Mouse (Mus musculus): ENCODE measurements at regions not wholly inside any gene's neighbourhood (a gene's known extent, or its start where the extent isn't known, plus 50 kb on each side); places are given as distances from the start of the nearest gene placed in this dataset.
A peak's percentile ranks its signal among the peaks of the same experiment; 100 is the strongest.

GRCm38 (mm10) chr13:28790381-28790780 is 163.1 kb downstream of the Sox4 start:
- 38% methylated on average over 4 of the region's 4 CpGs for WGBS

GRCm38 (mm10) chr13:28787331-28787643 is 166.2 kb downstream of the Sox4 start:
- Histone ChIP-seq H3K27me3 (no peaks in the 10 kb centered on the region), H3K4me2 (no peak overlapping the region), H3K4me3 (no peak overlapping the region), H3K9me3 (no peaks in the 10 kb centered on the region), H3K36me3 (no peaks in the 10 kb centered on the region), H3K9ac (no peak overlapping the region), H3K4me1 (replicated peaks) (peaks cover 28% of the 10 kb centered on the region), H3K27ac (replicated peaks) (peak overlapping the region; percentile 47; the same call in 1 of the 2 replicates)
- WGBS = 32% methylated on average over 3 of the region's 3 CpGs
- no peak for ATAC-seq (ENCODE audit: low FRiP score, low read depth)

More at GRCm38 (mm10) chr13:28790381-28790780, 163.1 kb downstream of the Sox4 start:
- Histone ChIP-seq H3K4me3 (no peak overlapping the region), H3K27me3 (no peaks in the 10 kb centered on the region), H3K9me3 (no peaks in the 10 kb centered on the region), H3K27ac (replicated peaks) (no peak overlapping the region), H3K36me3 (no peaks in the 10 kb centered on the region), H3K4me1 (replicated peaks) (peaks cover 47% of the 10 kb centered on the region), H3K9ac (no peak overlapping the region), H3K4me2 (no peak overlapping the region)
- ATAC-seq (ENCODE audit: low FRiP score, low read depth) = no peak

GRCm38 (mm10) chr13:28786629-28787330 is 166.7 kb downstream of the Sox4 start:
- 23% methylated on average over 9 of the region's 9 CpGs for WGBS
- no peaks in the 10 kb centered on the region for H3K27me3 ChIP-seq
- no peak overlapping the region for H3K4me2 ChIP-seq
- H3K9me3 ChIP-seq = no peaks in the 10 kb centered on the region
- no peaks in the 10 kb centered on the region for H3K36me3 ChIP-seq
- peak; percentile 72 for ATAC-seq (ENCODE audit: low FRiP score, low read depth)
- no peak overlapping the region for H3K4me3 ChIP-seq
- peak overlapping the region; percentile 47; the same call in 1 of the 2 replicates for H3K27ac ChIP-seq (replicated peaks)
- H3K4me1 ChIP-seq (replicated peaks) = peaks cover 32% of the 10 kb centered on the region
- no peak overlapping the region for H3K9ac ChIP-seq

- WGBS = 18% methylated on average over 10 of the region's 10 CpGs
- H3K4me2 ChIP-seq = no peak overlapping the region
- H3K4me3 ChIP-seq = no peak overlapping the region
- ATAC-seq (ENCODE audit: low FRiP score, low read depth) = 0 out of 2 replicates have a peak, but pooled peaks have one; percentile 14
- H3K9me3 ChIP-seq = no peaks in the 10 kb centered on the region
- no peaks in the 10 kb centered on the region for H3K36me3 ChIP-seq
- H3K9ac ChIP-seq = no peak overlapping the region
- no peaks in the 10 kb centered on the region for H3K27me3 ChIP-seq
- peak overlapping the region; percentile 67 for H3K27ac ChIP-seq (replicated peaks)
- H3K4me1 ChIP-seq (replicated peaks) = peaks cover 35% of the 10 kb centered on the region
Observed at GRCm38 (mm10) chr13:28782497-28783246, 170.8 kb downstream of the Sox4 start.

GRCm38 (mm10) chr13:28782081-28782480 is 171.4 kb downstream of the Sox4 start:
- H3K27ac ChIP-seq (replicated peaks) = peak overlapping the region; percentile 67
- no peak overlapping the region for H3K9ac ChIP-seq
- H3K27me3 ChIP-seq = no peaks in the 10 kb centered on the region
- WGBS = 11% methylated on average over 5 of the region's 5 CpGs
- H3K4me1 ChIP-seq (replicated peaks) = peaks cover 30% of the 10 kb centered on the region
- peak; percentile 33; the same call in 1 of the 2 replicates for ATAC-seq (ENCODE audit: low FRiP score, low read depth)
- no peaks in the 10 kb centered on the region for H3K36me3 ChIP-seq
- no peak overlapping the region for H3K4me2 ChIP-seq
- no peak overlapping the region for H3K4me3 ChIP-seq
- H3K9me3 ChIP-seq = no peaks in the 10 kb centered on the region

GRCm38 (mm10) chr13:28781660-28782059 is 171.9 kb downstream of the Sox4 start:
- Histone ChIP-seq H3K4me2 (no peak overlapping the region), H3K4me3 (no peak overlapping the region), H3K9me3 (no peaks in the 10 kb centered on the region), H3K27ac (replicated peaks) (peak overlapping the region; percentile 67), H3K27me3 (no peaks in the 10 kb centered on the region), H3K9ac (no peak overlapping the region), H3K4me1 (replicated peaks) (peaks cover 25% of the 10 kb centered on the region), H3K36me3 (no peaks in the 10 kb centered on the region)
- 12% methylated on average over 5 of the region's 5 CpGs for WGBS
- ATAC-seq (ENCODE audit: low FRiP score, low read depth) = peak; percentile 50; the same call in 1 of the 2 replicates

- Histone ChIP-seq H3K4me2 (no peak overlapping the region), H3K36me3 (no peaks in the 10 kb centered on the region), H3K27me3 (no peaks in the 10 kb centered on the region), H3K4me3 (no peak overlapping the region), H3K27ac (replicated peaks) (no peak overlapping the region), H3K9me3 (no peaks in the 10 kb centered on the region), H3K4me1 (replicated peaks) (peaks cover 25% of the 10 kb centered on the region), H3K9ac (no peak overlapping the region)
- WGBS = 54% methylated on average over 5 of the region's 5 CpGs
- ATAC-seq (ENCODE audit: low FRiP score, low read depth) = no peak
Observed at GRCm38 (mm10) chr13:28780462-28780861, 173.1 kb downstream of the Sox4 start.

GRCm38 (mm10) chr13:28775142-28775815 is 178.2 kb downstream of the Sox4 start:
- peak overlapping the region; percentile 76 for H3K27ac ChIP-seq (replicated peaks)
- H3K27me3 ChIP-seq = no peaks in the 10 kb centered on the region
- H3K4me2 ChIP-seq = no peak overlapping the region
- H3K9me3 ChIP-seq = no peaks in the 10 kb centered on the region
- WGBS = 41% methylated on average over 7 of the region's 7 CpGs
- H3K4me3 ChIP-seq = no peak overlapping the region
- no peak overlapping the region for H3K9ac ChIP-seq
- peaks cover 29% of the 10 kb centered on the region for H3K4me1 ChIP-seq (replicated peaks)
- no peaks in the 10 kb centered on the region for H3K36me3 ChIP-seq
- ATAC-seq (ENCODE audit: low FRiP score, low read depth) = no peak

GRCm38 (mm10) chr13:28774649-28775048 is 178.9 kb downstream of the Sox4 start:
- no peaks in the 10 kb centered on the region for H3K27me3 ChIP-seq
- H3K9ac ChIP-seq = no peak overlapping the region
- no peaks in the 10 kb centered on the region for H3K36me3 ChIP-seq
- H3K4me3 ChIP-seq = no peak overlapping the region
- H3K9me3 ChIP-seq = no peaks in the 10 kb centered on the region
- 38% methylated on average over 7 of the region's 7 CpGs for WGBS
- peak; percentile 65; the same call in 1 of the 2 replicates for ATAC-seq (ENCODE audit: low FRiP score, low read depth)
- no peak overlapping the region for H3K4me2 ChIP-seq
- peaks cover 34% of the 10 kb centered on the region for H3K4me1 ChIP-seq (replicated peaks)
- H3K27ac ChIP-seq (replicated peaks) = peak overlapping the region; percentile 76

GRCm38 (mm10) chr13:28773466-28773865 is 180.0 kb downstream of the Sox4 start:
- no peak for ATAC-seq (ENCODE audit: low FRiP score, low read depth)
- Histone ChIP-seq H3K27ac (replicated peaks) (no peak overlapping the region), H3K27me3 (no peaks in the 10 kb centered on the region), H3K9ac (no peak overlapping the region), H3K4me2 (no peak overlapping the region), H3K4me3 (no peak overlapping the region), H3K9me3 (no peaks in the 10 kb centered on the region), H3K36me3 (no peaks in the 10 kb centered on the region), H3K4me1 (replicated peaks) (peaks cover 46% of the 10 kb centered on the region)
- 89% methylated on average over 2 of the region's 2 CpGs for WGBS

- Histone ChIP-seq H3K27me3 (no peaks in the 10 kb centered on the region), H3K4me1 (replicated peaks) (peaks cover 48% of the 10 kb centered on the region), H3K4me3 (no peak overlapping the region), H3K9ac (no peak overlapping the region), H3K9me3 (no peaks in the 10 kb centered on the region), H3K36me3 (no peaks in the 10 kb centered on the region), H3K27ac (replicated peaks) (peak overlapping the region; percentile 60), H3K4me2 (no peak overlapping the region)
- 25% methylated on average over 13 of the region's 13 CpGs for WGBS
- ATAC-seq (ENCODE audit: low FRiP score, low read depth) = no peak
Observed at GRCm38 (mm10) chr13:28770531-28770930, 183.0 kb downstream of the Sox4 start.

GRCm38 (mm10) chr13:28770018-28770417 is 183.5 kb downstream of the Sox4 start:
- H3K4me2 ChIP-seq = no peak overlapping the region
- no peak for ATAC-seq (ENCODE audit: low FRiP score, low read depth)
- no peak overlapping the region for H3K4me3 ChIP-seq
- H3K27me3 ChIP-seq = no peaks in the 10 kb centered on the region
- H3K9me3 ChIP-seq = no peaks in the 10 kb centered on the region
- H3K27ac ChIP-seq (replicated peaks) = peak overlapping the region; percentile 68
- no peak overlapping the region for H3K9ac ChIP-seq
- H3K4me1 ChIP-seq (replicated peaks) = peaks cover 43% of the 10 kb centered on the region
- 67% methylated on average over 4 of the region's 4 CpGs for WGBS
- H3K36me3 ChIP-seq = no peaks in the 10 kb centered on the region

Data from hindbrain, embryonic 15.5 days (tissue).